Comparison of ENCODE assay signal across 8 mouse cellular contexts in the genomic region with DNA sequence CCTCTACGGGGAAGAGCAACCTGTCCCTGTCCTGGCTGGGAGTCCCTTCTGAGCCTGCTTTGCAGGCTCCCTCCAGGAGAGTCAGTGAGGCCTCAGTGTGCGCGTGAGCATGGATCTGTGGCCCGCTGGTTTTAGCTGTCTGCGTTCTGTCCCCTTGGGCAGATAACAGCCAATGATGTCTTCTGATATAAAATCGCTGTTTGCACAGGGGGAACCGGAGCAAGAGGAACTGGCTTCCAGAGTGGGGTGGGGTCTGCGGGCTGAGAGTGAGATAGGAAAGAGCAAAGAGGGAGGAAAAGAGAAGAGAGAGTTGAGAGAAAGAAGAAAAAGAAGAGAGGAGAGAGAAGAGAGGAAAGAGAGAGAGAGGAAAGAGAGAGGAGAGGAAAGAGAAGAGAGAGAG. TPM values are rescaled to one million over a fixed set of nuclear protein-coding genes. Genes with fewer than 3 reads are reported as not detected.
A peak's percentile ranks its signal among the peaks of the same experiment; 100 is the strongest.
DNase-seq lines count a peak whose midpoint lies in the region; ATAC-seq and TF ChIP-seq lines count a peak whose summit lies in the region.

No protein-coding gene starts in this region.

- H3K27me3 ChIP-seq in testis, adult 2 months (ENCODE audit: control insufficient read depth, insufficient read depth, low read length), result no peaks in the 10 kb centered on the region
- no peaks in the 10 kb centered on the region for H3K27me3 ChIP-seq in intestine, embryonic 14.5 days (replicated peaks; ENCODE audit: control insufficient read depth, insufficient read depth, low read length)
- peaks cover 4% of the 10 kb centered on the region for H3K27me3 ChIP-seq in myocyte (ENCODE audit: control insufficient read depth, insufficient read depth, insufficient read length)

- H3ac ChIP-seq in myocyte (ENCODE audit: control insufficient read depth, insufficient read length), result peak overlapping the region; percentile 26

- no peak for DNase-seq in cerebellum, adult 9-11 months
- DNase-seq in testis, postnatal 10 days (ENCODE audit: low spot score), result no peak
- no peak for DNase-seq in intestine, embryonic 14.5 days (ENCODE audit: low spot score)
- no peak for DNase-seq in left cerebral cortex, postnatal 10 days (ENCODE audit: extremely low spot score in 1 of 2, low spot score in 2 of 2)

- H3K79me2 ChIP-seq in myocyte (ENCODE audit: control insufficient read depth, insufficient read depth), result no peaks in the 10 kb centered on the region

- WGBS in intestine, embryonic 14.5 days, result 21% methylated on average over 8 of the region's 8 CpGs

- no peaks in the 10 kb centered on the region for H3K36me3 ChIP-seq in testis, adult 2 months (ENCODE audit: control insufficient read depth, insufficient read depth, low read length)
- H3K36me3 ChIP-seq in intestine, embryonic 14.5 days (ENCODE audit: control insufficient read depth, insufficient read depth, low read length), result peaks cover 14% of the 10 kb centered on the region
- H3K36me3 ChIP-seq in myocyte (ENCODE audit: control insufficient read depth, insufficient read depth), result no peaks in the 10 kb centered on the region

- H3K4me1 ChIP-seq in testis, adult 2 months (ENCODE audit: control insufficient read depth, insufficient read depth, low read length), result peaks cover 16% of the 10 kb centered on the region
- no peaks in the 10 kb centered on the region for H3K4me1 ChIP-seq in intestine, embryonic 14.5 days (replicated peaks; ENCODE audit: control insufficient read depth, insufficient read depth, low read length)

- 0 out of 2 replicates have a peak, but pooled peaks have one; percentile 23 for ATAC-seq in cerebellum, adult (ENCODE audit: insufficient number of reproducible peaks, low FRiP score, low TSS enrichment)
- 0 out of 2 replicates have a peak, but pooled peaks have one; percentile 14 for ATAC-seq in intestine, embryonic 14.5 days (replicated peaks; ENCODE audit: low FRiP score, low TSS enrichment, low read depth)
- no peak for ATAC-seq in erythroid progenitor cell, adult 5-6 weeks (replicated peaks; ENCODE audit: low FRiP score, poor library complexity, severe bottlenecking)

- intact Hi-C loops in left cerebral cortex, postnatal 10 days (cut with DNase I), result loop anchor here (5.0 to 10.0 kb wide), 2 partner anchors 230 to 428 kb away; a partner anchor contains a TSS

- H3K9ac ChIP-seq in intestine, embryonic 14.5 days (ENCODE audit: low read length), result peak overlapping the region; percentile 68; the same call in 1 of the 2 replicates

- TF ChIP-seq CTCF in testis, adult 2 months (IDR thresholded peaks at IDR 0.05; ENCODE audit: control insufficient read depth, insufficient read depth, insufficient replicate concordance, low read depth, low read length), result no peak

- H3K4me2 ChIP-seq in intestine, embryonic 14.5 days (ENCODE audit: low read length), result peak overlapping the region; percentile 84
- H3K4me2 ChIP-seq in myocyte (ENCODE audit: low read depth), result peak overlapping the region; percentile 77

- H3K4me3 ChIP-seq in testis, adult 2 months (ENCODE audit: control insufficient read depth, low read depth, low read length), result peak overlapping the region; percentile 75
- H3K4me3 ChIP-seq in intestine, embryonic 14.5 days (ENCODE audit: low read depth, low read length), result peak overlapping the region; percentile 73
- peak overlapping the region; percentile 54 for H3K4me3 ChIP-seq in myocyte

- no peak overlapping the region for H3K27ac ChIP-seq in testis, adult 2 months (ENCODE audit: control insufficient read depth, insufficient read depth, low read depth, low read length)
- H3K27ac ChIP-seq in intestine, embryonic 14.5 days (ENCODE audit: low read depth), result no peak overlapping the region

- TF ChIP-seq POLR2A in testis, adult 2 months (IDR thresholded peaks at IDR 0.05; ENCODE audit: control insufficient read depth, low read depth, low read length), result no peak
- TF ChIP-seq POLR2A in myocyte (IDR thresholded peaks at IDR 0.05; ENCODE audit: insufficient read length, low read depth), result no peak

- 0 out of 2 replicates have a peak, but pooled peaks cover 2% of the 10 kb centered on the region for H3K9me3 ChIP-seq in intestine, embryonic 14.5 days (ENCODE audit: control insufficient read depth, low read length)

TF ChIP-seq in myocyte, 11 proteins besides CTCF, POLR2A, EP300 and RAD21:
- TF ChIP-seq E2F4 (IDR thresholded peaks at IDR 0.05; ENCODE audit: insufficient read depth) (no peak), MAX (IDR thresholded peaks at IDR 0.05; ENCODE audit: low read depth) (no peak), TCF12 (IDR thresholded peaks at IDR 0.05; ENCODE audit: insufficient read depth, poor library complexity, severe bottlenecking) (no peak), CEBPB (IDR thresholded peaks at IDR 0.05; ENCODE audit: insufficient read depth, poor library complexity, severe bottlenecking) (no peak), SRF (IDR thresholded peaks at IDR 0.05; ENCODE audit: control insufficient read depth, insufficient read length, low read depth) (no peak), MYOD1 (IDR thresholded peaks at IDR 0.05; ENCODE audit: control insufficient read depth in 1 of 3, insufficient read length in 2 of 3, low read depth in 2 of 3) (no peak), REST (IDR thresholded peaks at IDR 0.05; ENCODE audit: insufficient read depth, insufficient read length) (no peak), USF1 (IDR thresholded peaks at IDR 0.05; ENCODE audit: low read depth) (no peak), POLR2AphosphoS2 (IDR thresholded peaks at IDR 0.05; ENCODE audit: insufficient read length, low read depth) (no peak), TCF3 (IDR thresholded peaks at IDR 0.05; ENCODE audit: insufficient read length, low read depth) (no peak)
TF ChIP-seq in myocyte: peak in this region for 0.

RNA-seq across cellular contexts. Expression of a gene that starts 0.4 kb away (rescaled TPM):
- 6.0 and 6.7 TPM in 2 replicates for polyA plus RNA-seq in testis, adult 2 months (2012; rRNA removed)
- polyA plus RNA-seq in intestine, embryonic 14.5 days (2014; fragmentation: Nextera tagmentation; extraction: Ambion mirVana), result 35.7 and 39.0 TPM in 2 replicates
- polyA plus RNA-seq in myocyte (2012; fragmentation: generic; extraction: Trizol), result 21.0 TPM
- 20.5 and 37.8 TPM in 2 replicates for total RNA-seq in erythroid progenitor cell, adult 5-6 weeks (2015; ENCODE audit: low replicate concordance)
- total RNA-seq in erythroid progenitor cell, adult 5-6 weeks (2017; ENCODE audit: low replicate concordance), result 13.5 and 18.4 TPM in 2 replicates
- total RNA-seq in left cerebral cortex, postnatal 10 days (2021), result 10 to 100 TPM; 22.3 to 25.1 TPM

RNA-seq across cellular contexts. Expression of a gene that starts 28.7 kb away (rescaled TPM):
- 36.8 and 45.7 TPM in 2 replicates for polyA plus RNA-seq in testis, adult 2 months (2012; rRNA removed)
- polyA plus RNA-seq in intestine, embryonic 14.5 days (2014; fragmentation: Nextera tagmentation; extraction: Ambion mirVana), result 42.5 and 42.8 TPM in 2 replicates
- polyA plus RNA-seq in myocyte (2012; fragmentation: generic; extraction: Trizol), result 122 TPM
- total RNA-seq in erythroid progenitor cell, adult 5-6 weeks (2015; ENCODE audit: low replicate concordance), result 32.4 and 38.1 TPM in 2 replicates
- total RNA-seq in erythroid progenitor cell, adult 5-6 weeks (2017; ENCODE audit: low replicate concordance), result 21.2 and 38.1 TPM in 2 replicates
- 100 to 1,000 TPM; 146 to 151 TPM for total RNA-seq in left cerebral cortex, postnatal 10 days (2021)

RNA-seq across cellular contexts. Expression of a gene that starts 43.6 kb away (rescaled TPM):
- polyA plus RNA-seq in testis, adult 2 months (2012; rRNA removed), result 5.6 TPM in 2 replicates
- polyA plus RNA-seq in intestine, embryonic 14.5 days (2014; fragmentation: Nextera tagmentation; extraction: Ambion mirVana), result 3.0 and 3.3 TPM in 2 replicates
- 0.01 TPM for polyA plus RNA-seq in myocyte (2012; fragmentation: generic; extraction: Trizol)
- total RNA-seq in erythroid progenitor cell, adult 5-6 weeks (2015; ENCODE audit: low replicate concordance), result 0.36 and 0.84 TPM in 2 replicates
- total RNA-seq in erythroid progenitor cell, adult 5-6 weeks (2017; ENCODE audit: low replicate concordance), result not detected in 2 replicates
- total RNA-seq in left cerebral cortex, postnatal 10 days (2021), result 10 to 100 TPM; 24.2 to 24.3 TPM

RNA-seq across cellular contexts. Expression of a gene that starts 58.4 kb away (rescaled TPM):
- polyA plus RNA-seq in testis, adult 2 months (2012; rRNA removed), result 95.2 and 117 TPM in 2 replicates
- 83.3 and 85.6 TPM in 2 replicates for polyA plus RNA-seq in intestine, embryonic 14.5 days (2014; fragmentation: Nextera tagmentation; extraction: Ambion mirVana)
- polyA plus RNA-seq in myocyte (2012; fragmentation: generic; extraction: Trizol), result 58.2 TPM
- 35.0 and 39.4 TPM in 2 replicates for total RNA-seq in erythroid progenitor cell, adult 5-6 weeks (2015; ENCODE audit: low replicate concordance)
- 19.4 and 32.5 TPM in 2 replicates for total RNA-seq in erythroid progenitor cell, adult 5-6 weeks (2017; ENCODE audit: low replicate concordance)
- total RNA-seq in left cerebral cortex, postnatal 10 days (2021), result 100 to 1,000 TPM; 128 to 135 TPM
